Mouse (Mus musculus) lung, postnatal 0 days (tissue): ENCODE measurements around the gene Stard8. TPM values are rescaled to one million over a fixed set of nuclear protein-coding genes. Genes with fewer than 3 reads are reported as not detected.

ENCODE experiments used
- ATAC-seq: fragments of 200-750 bp; cut with Nextera tagmentation; 2 replicates; pipeline ENCODE4 v1.8.0; 2017; ENCODE audit warnings: moderate library complexity
- DNase-seq: peaks from one replicate; pipeline ENCODE4 v3.0.0-alpha.2; 2016; ENCODE audit warnings: low spot score
- H3K27ac ChIP-seq: fragments of 300-500 bp; sonication (generic); 2 replicates; pipeline ENCODE4 v1.5.1; 2014; ENCODE audit warnings: antibody characterized with exemption, mild to moderate bottlenecking, low read length, mixed read lengths
- H3K27me3 ChIP-seq: fragments of 300-500 bp; sonication (generic); replicated peaks from 2 replicates; pipeline ENCODE4 v1.6.1; 2014; ENCODE audit warnings: low read length, mixed read lengths; ENCODE audit not compliant: insufficient read depth
- H3K36me3 ChIP-seq: fragments of 300-500 bp; sonication (generic); 2 replicates; pipeline ENCODE4 v1.6.1; 2014; ENCODE audit warnings: low read length, mixed read lengths; ENCODE audit not compliant: insufficient read depth
- H3K4me1 ChIP-seq: fragments of 300-500 bp; sonication (generic); 2 replicates; pipeline ENCODE4 v1.6.1; 2014; ENCODE audit warnings: antibody characterized with exemption, low read depth, low read length, mixed read lengths; ENCODE audit not compliant: insufficient read depth
- H3K4me2 ChIP-seq: fragments of 300-500 bp; sonication (generic); replicated peaks from 2 replicates; pipeline ENCODE4 v1.6.1; 2014; ENCODE audit warnings: low read depth, mild to moderate bottlenecking, low read length, moderate library complexity, mixed read lengths
- H3K4me3 ChIP-seq: fragments of 300-500 bp; sonication (generic); 2 replicates; pipeline ENCODE4 v1.5.1; 2014; ENCODE audit warnings: low read depth, low read length
- H3K9ac ChIP-seq: fragments of 300-500 bp; sonication (generic); replicated peaks from 2 replicates; pipeline ENCODE4 v1.6.1; 2014; ENCODE audit warnings: low read depth, mild to moderate bottlenecking
- H3K9me3 ChIP-seq: fragments of 300-500 bp; sonication (generic); 2 replicates; pipeline ENCODE4 v1.6.1; 2016; ENCODE audit warnings: low read length, mixed read lengths
- CTCF ChIP-seq: IDR thresholded peaks from 2 replicates; pipeline ENCODE4 v1.5.1; 2016; ENCODE audit warnings: antibody characterized with exemption, mild to moderate bottlenecking
- EP300 ChIP-seq: IDR thresholded peaks from 2 replicates; pipeline ENCODE4 v1.6.1; 2016; ENCODE audit warnings: antibody characterized with exemption, mild to moderate bottlenecking, control low read depth
- WGBS: fragments of 180-500 bp; shearing (Covaris S2); extraction: QIAGEN DNeasy Blood & Tissue Kit; methylation state at CpG from one replicate; pipeline ENCODE4 v1.1.7; 2014; 5-methylcytosine and 5-hydroxymethylcytosine counted together
- polyA plus RNA-seq: library from polyadenylated mRNA; unstranded; fragments of >200 nt; fragmentation: Nextera tagmentation; extraction: Ambion mirVana; gene quantifications from 2 replicates; pipeline ENCODE4 v1.2.1, GENCODE M21; 2015

The Stard8 gene
- polyA plus RNA-seq, 1 experiment from 2014 or later: 14.8 TPM

- no peaks in the 10 kb centered on the region for H3K36me3 ChIP-seq
- TF ChIP-seq EP300 (no peak), CTCF (no peak)
- ATAC-seq: no peak
Observed at GRCm38 (mm10) chrX:99017874-99018273, 14.8 kb downstream of the Stard8 start.

DNA sequence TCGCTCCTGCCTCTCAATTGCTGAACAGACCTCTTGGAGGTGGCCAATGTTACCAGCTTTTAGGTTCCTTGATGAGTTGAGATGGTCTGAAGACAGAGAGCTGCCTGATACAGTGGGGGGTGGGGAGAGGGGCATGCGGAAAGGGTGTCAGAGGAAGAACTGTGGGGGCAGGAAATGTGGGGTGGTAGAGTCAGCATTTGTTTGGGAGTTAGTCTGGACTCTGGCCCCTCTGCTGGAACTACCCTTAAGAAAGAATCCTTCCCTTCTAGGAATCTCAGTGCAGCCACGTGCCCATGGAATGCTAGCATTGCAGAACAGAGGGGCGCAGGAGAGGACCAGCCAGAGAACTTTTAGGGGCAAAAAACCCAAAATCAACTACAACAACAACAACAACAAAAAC is 16.3 kb downstream of the Stard8 start:
- no peak overlapping the region for H3K9ac ChIP-seq
- WGBS: 66% methylated on average over 4 of the region's 4 CpGs
- no peaks in the 10 kb centered on the region for H3K9me3 ChIP-seq
- no peaks in the 10 kb centered on the region for H3K36me3 ChIP-seq
- no peak overlapping the region for H3K4me3 ChIP-seq
- TF ChIP-seq CTCF (no peak), EP300 (no peak)
- H3K4me2 ChIP-seq: no peak overlapping the region
- H3K27ac ChIP-seq: no peak overlapping the region
- DNase-seq (no peak), ATAC-seq (no peak)
- no peaks in the 10 kb centered on the region for H3K27me3 ChIP-seq
- no peaks in the 10 kb centered on the region for H3K4me1 ChIP-seq

More at GRCm38 (mm10) chrX:99017874-99018273, 14.8 kb downstream of the Stard8 start:
- Histone ChIP-seq H3K4me1 (no peaks in the 10 kb centered on the region), H3K27me3 (no peaks in the 10 kb centered on the region), H3K4me2 (no peak overlapping the region), H3K9me3 (no peaks in the 10 kb centered on the region), H3K27ac (no peak overlapping the region), H3K9ac (no peak overlapping the region), H3K4me3 (no peak overlapping the region)
- 86% methylated on average over 6 of the region's 6 CpGs for WGBS
- DNase-seq: no peak

GRCm38 (mm10) chrX:99020215-99020614 is 17.2 kb downstream of the Stard8 start:
- Histone ChIP-seq H3K9ac (no peak overlapping the region), H3K27me3 (no peaks in the 10 kb centered on the region), H3K4me2 (no peak overlapping the region), H3K36me3 (no peaks in the 10 kb centered on the region), H3K27ac (no peak overlapping the region), H3K9me3 (no peaks in the 10 kb centered on the region), H3K4me3 (no peak overlapping the region), H3K4me1 (no peaks in the 10 kb centered on the region)
- no peak for DNase-seq
- WGBS: 45% methylated on average over 4 of the region's 4 CpGs
- no peak for ATAC-seq
- TF ChIP-seq CTCF: no peak
- no peak for TF ChIP-seq EP300

GRCm38 (mm10) chrX:99021593-99021992 is 18.5 kb downstream of the Stard8 start:
- Histone ChIP-seq H3K4me1 (no peaks in the 10 kb centered on the region), H3K4me3 (no peak overlapping the region), H3K36me3 (no peaks in the 10 kb centered on the region), H3K9ac (no peak overlapping the region), H3K9me3 (no peaks in the 10 kb centered on the region), H3K27me3 (no peaks in the 10 kb centered on the region), H3K4me2 (no peak overlapping the region), H3K27ac (no peak overlapping the region)
- no peak for TF ChIP-seq EP300
- no peak for ATAC-seq
- no peak for DNase-seq
- 80% methylated on average over 2 of the region's 2 CpGs for WGBS

- H3K9me3 ChIP-seq: no peaks in the 10 kb centered on the region
- no peak overlapping the region for H3K4me2 ChIP-seq
- ATAC-seq (no peak), DNase-seq (no peak)
- H3K9ac ChIP-seq: no peak overlapping the region
- H3K27ac ChIP-seq: no peak overlapping the region
- H3K36me3 ChIP-seq: no peaks in the 10 kb centered on the region
- no peaks in the 10 kb centered on the region for H3K4me1 ChIP-seq
- H3K4me3 ChIP-seq: no peak overlapping the region
- WGBS: 50% methylated on average over 1 of the region's 1 CpGs
- TF ChIP-seq EP300 (no peak), CTCF (no peak)
- no peaks in the 10 kb centered on the region for H3K27me3 ChIP-seq
Observed at GRCm38 (mm10) chrX:99023951-99024350, 20.9 kb downstream of the Stard8 start.

- 50% methylated on average over 3 of the region's 3 CpGs for WGBS
- DNase-seq (no peak), ATAC-seq (no peak)
- Histone ChIP-seq H3K9ac (no peak overlapping the region), H3K4me3 (no peak overlapping the region), H3K27ac (no peak overlapping the region), H3K36me3 (no peaks in the 10 kb centered on the region), H3K4me1 (no peaks in the 10 kb centered on the region), H3K9me3 (no peaks in the 10 kb centered on the region), H3K4me2 (no peak overlapping the region), H3K27me3 (no peaks in the 10 kb centered on the region)
- TF ChIP-seq CTCF (no peak), EP300 (no peak)
Observed at GRCm38 (mm10) chrX:99035407-99035806, 32.4 kb downstream of the Stard8 start.

DNA sequence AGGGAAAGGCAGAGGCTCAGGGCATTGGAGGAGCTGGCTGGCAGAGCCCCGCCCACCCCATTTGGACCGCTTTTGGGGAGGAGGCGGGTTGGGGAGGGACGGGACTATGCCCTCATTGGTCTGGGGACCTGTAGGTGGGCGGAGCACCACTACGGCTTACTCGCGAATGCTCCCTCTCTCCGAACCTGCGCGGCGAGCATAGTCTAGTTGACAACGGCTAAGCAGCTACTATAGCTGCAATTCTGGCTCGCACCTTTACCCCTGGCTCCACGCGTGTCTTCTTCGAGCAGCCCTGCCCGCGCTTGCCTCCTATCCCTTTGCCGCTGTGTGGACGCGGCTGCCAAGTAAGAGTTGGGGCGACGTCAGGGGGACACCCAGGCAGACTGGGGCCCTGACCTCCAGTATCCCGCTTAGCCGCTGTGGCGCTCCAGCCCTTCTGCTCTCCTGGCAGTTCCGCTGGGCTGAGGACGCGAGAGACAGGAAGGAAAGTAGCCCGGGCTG is 39.5 kb downstream of the Stard8 start:
- H3K9me3 ChIP-seq: no peaks in the 10 kb centered on the region
- H3K27me3 ChIP-seq: no peaks in the 10 kb centered on the region
- peak overlapping the region; percentile 66 for H3K4me2 ChIP-seq
- peak overlapping the region; percentile 46 for H3K4me3 ChIP-seq
- no peaks in the 10 kb centered on the region for H3K36me3 ChIP-seq
- no peaks in the 10 kb centered on the region; the same call in 1 of the 2 replicates for H3K4me1 ChIP-seq
- peak; percentile 92 for DNase-seq
- 24% methylated on average over 27 of the region's 31 CpGs for WGBS
- peak overlapping the region; percentile 85 for H3K27ac ChIP-seq
- TF ChIP-seq CTCF (0 out of 2 replicates have a peak, but pooled peaks have one; percentile 38), EP300 (no peak)
- H3K9ac ChIP-seq: peak overlapping the region; percentile 32; the same call in 1 of the 2 replicates
- ATAC-seq: peak; percentile 97
